Mouse (Mus musculus) heart, postnatal 0 days (tissue): ENCODE measurements around the gene Btg1-ps2. TPM values are rescaled to one million over a fixed set of nuclear protein-coding genes. Genes with fewer than 3 reads are reported as not detected.
"Not testable (repeated sequence)": the region's sequence is repeated elsewhere in the genome, so short reads cannot be mapped to it uniquely, and the experiment has no call there.

ENCODE experiments used
- ATAC-seq: fragments of 200-750 bp; cut with Nextera tagmentation; 2 replicates; pipeline ENCODE4 v1.8.0; 2017; ENCODE audit warnings: low read depth, moderate number of reproducible peaks, moderate library complexity; ENCODE audit not compliant: insufficient read depth
- DNase-seq: peaks from one replicate; pipeline ENCODE4 v3.0.0-alpha.2; 2016; ENCODE audit warnings: low spot score
- H3K27ac ChIP-seq: fragments of 300-500 bp; sonication (generic); 2 replicates; pipeline ENCODE4 v1.5.1; 2014; ENCODE audit warnings: low read depth, mild to moderate bottlenecking
- H3K27me3 ChIP-seq: fragments of 300-500 bp; sonication (generic); 2 replicates; pipeline ENCODE4 v1.6.1; 2014; ENCODE audit warnings: low read length, mixed read lengths; ENCODE audit not compliant: control insufficient read depth, insufficient read depth
- H3K36me3 ChIP-seq: fragments of 300-500 bp; sonication (generic); replicated peaks from 2 replicates; pipeline ENCODE4 v1.6.1; 2014; ENCODE audit warnings: low read length, mixed read lengths; ENCODE audit not compliant: control insufficient read depth, insufficient read depth
- H3K4me1 ChIP-seq: fragments of 300-500 bp; sonication (generic); 2 replicates; pipeline ENCODE4 v1.6.1; 2014; ENCODE audit warnings: antibody characterized with exemption; ENCODE audit not compliant: control insufficient read depth, insufficient read depth
- H3K4me2 ChIP-seq: fragments of 300-500 bp; sonication (generic); 2 replicates; pipeline ENCODE4 v1.6.1; 2014; ENCODE audit warnings: low read depth, mild to moderate bottlenecking, low read length, moderate library complexity
- H3K4me3 ChIP-seq: fragments of 300-500 bp; sonication (generic); 2 replicates; pipeline ENCODE4 v1.5.1; 2014; ENCODE audit warnings: low read depth, low read length
- H3K9ac ChIP-seq: fragments of 300-500 bp; sonication (generic); replicated peaks from 2 replicates; pipeline ENCODE4 v1.6.1; 2014; ENCODE audit warnings: low read depth, low read length, mixed read lengths
- H3K9me3 ChIP-seq: fragments of 300-500 bp; sonication (generic); replicated peaks from 2 replicates; pipeline ENCODE4 v1.6.1; 2016; ENCODE audit warnings: low read length; ENCODE audit not compliant: control insufficient read depth
- CTCF ChIP-seq: IDR thresholded peaks from 2 replicates; pipeline ENCODE4 v1.5.1; 2016; ENCODE audit warnings: antibody characterized with exemption, control low read depth, low read depth
- EP300 ChIP-seq: IDR thresholded peaks from 2 replicates; pipeline ENCODE4 v1.6.1; 2016; ENCODE audit warnings: antibody characterized with exemption, low read depth
- WGBS: fragments of 180-500 bp; shearing (Covaris S2); extraction: QIAGEN DNeasy Blood & Tissue Kit; methylation state at CpG from one replicate; pipeline ENCODE4 v1.1.7; 2014; 5-methylcytosine and 5-hydroxymethylcytosine counted together
- polyA plus RNA-seq: library from polyadenylated mRNA; unstranded; fragments of >200 nt; fragmentation: Nextera tagmentation; extraction: Ambion mirVana; gene quantifications from 2 replicates; pipeline ENCODE4 v1.2.1, GENCODE M21; 2015
- total RNA-seq: library from RNA; depleted of rRNA; stranded (reverse); fragments of >200 nt; gene quantifications from 2 replicates; pipeline ENCODE4 v1.2.3, GENCODE M21; 2014; ENCODE audit warnings: low replicate concordance; rRNA removed

Btg1-ps2 gene
- total and polyA plus RNA-seq, 2 experiments from 2014 or later, result not detected

GRCm38 (mm10) chrX:38033841-38034240 is 9.1 kb downstream of the Btg1-ps2 start:
- TF ChIP-seq CTCF (no peak), EP300 (no peak)
- Histone ChIP-seq H3K27me3 (no peaks in the 10 kb centered on the region), H3K9me3 (no peaks in the 10 kb centered on the region), H3K4me3 (no peak overlapping the region), H3K36me3 (no peaks in the 10 kb centered on the region), H3K9ac (no peak overlapping the region), H3K4me2 (no peak overlapping the region), H3K4me1 (no peaks in the 10 kb centered on the region), H3K27ac (no peak overlapping the region)
- ATAC-seq (no peak), DNase-seq (no peak)
- 60% methylated on average over 2 of the region's 2 CpGs for WGBS

GRCm38 (mm10) chrX:38018597-38018996 is 24.3 kb downstream of the Btg1-ps2 start, which contains the start of gene Btg1-ps1:
TSS of gene Btg1-ps1 (minus strand) at chrX:38018815.
- not testable (repeated sequence) for H3K9me3 ChIP-seq, H3K4me2 ChIP-seq, H3K4me3 ChIP-seq, H3K9ac ChIP-seq, H3K36me3 ChIP-seq, H3K27me3 ChIP-seq, H3K27ac ChIP-seq, H3K4me1 ChIP-seq
- DNase-seq, result peak; percentile 37
- ATAC-seq, result peak; percentile 70

GRCm38 (mm10) chrX:38008756-38009155 is 34.2 kb downstream of the Btg1-ps2 start:
- DNase-seq, result no peak
- WGBS, result 24% methylated on average over 2 of the region's 2 CpGs

More at GRCm38 (mm10) chrX:38008756-38009155, 34.2 kb downstream of the Btg1-ps2 start:
- Histone ChIP-seq H3K4me2 (no peak overlapping the region), H3K27ac (no peak overlapping the region), H3K9ac (no peak overlapping the region), H3K9me3 (no peaks in the 10 kb centered on the region), H3K36me3 (no peaks in the 10 kb centered on the region), H3K4me3 (no peak overlapping the region), H3K4me1 (no peaks in the 10 kb centered on the region), H3K27me3 (no peaks in the 10 kb centered on the region)
- no peak for ATAC-seq
- TF ChIP-seq EP300, result no peak
- no peak for TF ChIP-seq CTCF

Other genes with a start within 250 kb of the Btg1-ps2 start
- gene Rhox5, start 238.3 kb downstream of the Btg1-ps2 start, total RNA-seq, result 0.54 TPM in 1 of 2 replicates, not detected in the other
- 8.0 and 8.4 TPM in 2 replicates for gene Rhox5, start 238.3 kb downstream of the Btg1-ps2 start, polyA plus RNA-seq
- gene Rhox6, start 216.2 kb downstream of the Btg1-ps2 start, total RNA-seq, result not detected in 2 replicates
- gene Rhox6, start 216.2 kb downstream of the Btg1-ps2 start, polyA plus RNA-seq, result not detected in 2 replicates
- not detected in 2 replicates for gene Rhox7a, start 211.4 kb downstream of the Btg1-ps2 start, total RNA-seq
- gene Rhox7a, start 211.4 kb downstream of the Btg1-ps2 start, polyA plus RNA-seq, result not detected in 2 replicates
- not detected in 2 replicates for gene Rhox8, start 164.2 kb downstream of the Btg1-ps2 start, total RNA-seq
- 0.12 TPM in 1 of 2 replicates, not detected in the other for gene Rhox8, start 164.2 kb downstream of the Btg1-ps2 start, polyA plus RNA-seq
- gene Rhox7b, start 145.9 kb downstream of the Btg1-ps2 start, total RNA-seq, result not detected in 2 replicates
- not detected in 2 replicates for gene Rhox7b, start 145.9 kb downstream of the Btg1-ps2 start, polyA plus RNA-seq
- not detected in 2 replicates for gene Rhox9, start 141.3 kb downstream of the Btg1-ps2 start, total RNA-seq
- gene Rhox9, start 141.3 kb downstream of the Btg1-ps2 start, polyA plus RNA-seq, result not detected in 2 replicates
- not detected in 2 replicates for gene Btg1-ps1, start 24.3 kb downstream of the Btg1-ps2 start, total RNA-seq
- not detected in 2 replicates for gene Btg1-ps1, start 24.3 kb downstream of the Btg1-ps2 start, polyA plus RNA-seq
- gene Rhox10, start 23.4 kb upstream of the Btg1-ps2 start, total RNA-seq, result not detected in 2 replicates
- not detected in 2 replicates for gene Rhox10, start 23.4 kb upstream of the Btg1-ps2 start, polyA plus RNA-seq
- not detected in 2 replicates for gene Rhox11, start 42.0 kb upstream of the Btg1-ps2 start, total RNA-seq
- not detected in 2 replicates for gene Rhox11, start 42.0 kb upstream of the Btg1-ps2 start, polyA plus RNA-seq
- not detected in 2 replicates for gene Rhox12, start 67.8 kb upstream of the Btg1-ps2 start, total RNA-seq
- gene Rhox12, start 67.8 kb upstream of the Btg1-ps2 start, polyA plus RNA-seq, result not detected in 2 replicates
- not detected in 2 replicates for gene Rhox13, start 78.1 kb upstream of the Btg1-ps2 start, total RNA-seq
- not detected in 2 replicates for gene Rhox13, start 78.1 kb upstream of the Btg1-ps2 start, polyA plus RNA-seq
- gene Zbtb33, start 146.7 kb upstream of the Btg1-ps2 start, total RNA-seq, result 13.0 and 14.1 TPM in 2 replicates
- gene Zbtb33, start 146.7 kb upstream of the Btg1-ps2 start, polyA plus RNA-seq, result 1.5 and 1.6 TPM in 2 replicates
- 15.7 and 31.9 TPM in 2 replicates for gene Tmem255a, start 209.3 kb upstream of the Btg1-ps2 start, total RNA-seq
- 23.0 and 23.4 TPM in 2 replicates for gene Tmem255a, start 209.3 kb upstream of the Btg1-ps2 start, polyA plus RNA-seq